Mouse (Mus musculus) intestine, embryonic 16.5 days (tissue): ENCODE results near the gene Vps33b. TPM values are rescaled to one million over a fixed set of nuclear protein-coding genes. Genes with fewer than 3 reads are reported as not detected.
"Not testable (repeated sequence)": the region's sequence is repeated elsewhere in the genome, so short reads cannot be mapped to it uniquely, and the experiment has no call there.

Source experiments
- ATAC-seq: fragments of 200-750 bp; cut with Nextera tagmentation; 2 replicates; pipeline ENCODE4 v1.8.0; 2017; ENCODE audit warnings: moderate TSS enrichment, moderate library complexity
- H3K27ac ChIP-seq: fragments of 300-500 bp; sonication (generic); 2 replicates; pipeline ENCODE4 v1.5.1; 2014; ENCODE audit warnings: mild to moderate bottlenecking, low read length
- H3K27me3 ChIP-seq: fragments of 300-500 bp; sonication (generic); replicated peaks from 2 replicates; pipeline ENCODE4 v1.6.1; 2014; ENCODE audit warnings: low read length, control low read depth, mixed read lengths; ENCODE audit not compliant: control insufficient read depth, insufficient read depth
- H3K36me3 ChIP-seq: fragments of 300-500 bp; sonication (generic); 2 replicates; pipeline ENCODE4 v1.6.1; 2014; ENCODE audit warnings: low read length, control low read depth; ENCODE audit not compliant: control insufficient read depth, insufficient read depth
- H3K4me1 ChIP-seq: fragments of 300-500 bp; sonication (generic); 2 replicates; pipeline ENCODE4 v1.6.1; 2014; ENCODE audit warnings: low read length, control low read depth, mixed read lengths; ENCODE audit not compliant: control insufficient read depth, insufficient read depth
- H3K4me2 ChIP-seq: fragments of 300-500 bp; sonication (generic); 2 replicates; pipeline ENCODE4 v1.6.1; 2014; ENCODE audit warnings: low read depth, low read length, control low read depth
- H3K4me3 ChIP-seq: fragments of 300-500 bp; sonication (generic); 2 replicates; pipeline ENCODE4 v1.5.1; 2014; ENCODE audit warnings: mild to moderate bottlenecking, low read length
- H3K9ac ChIP-seq: fragments of 300-500 bp; sonication (generic); 2 replicates; pipeline ENCODE4 v1.6.1; 2014; ENCODE audit warnings: low read depth, low read length
- H3K9me3 ChIP-seq: fragments of 300-500 bp; sonication (generic); 2 replicates; pipeline ENCODE4 v1.6.1; 2016; ENCODE audit warnings: low read length, control low read depth; ENCODE audit not compliant: control insufficient read depth
- WGBS: fragments of 180-500 bp; shearing (Covaris S2); extraction: QIAGEN DNeasy Blood & Tissue Kit; methylation state at CpG from one replicate; pipeline ENCODE4 v1.1.7; 2014; 5-methylcytosine and 5-hydroxymethylcytosine counted together
- polyA plus RNA-seq: library from polyadenylated mRNA; unstranded; fragments of >200 nt; fragmentation: Nextera tagmentation; extraction: Ambion mirVana; gene quantifications from 2 replicates; pipeline ENCODE4 v1.2.1, GENCODE M21; 2015

Gene Vps33b
- polyA plus RNA-seq, 1 experiment from 2014 or later = 15.9 TPM

DNA sequence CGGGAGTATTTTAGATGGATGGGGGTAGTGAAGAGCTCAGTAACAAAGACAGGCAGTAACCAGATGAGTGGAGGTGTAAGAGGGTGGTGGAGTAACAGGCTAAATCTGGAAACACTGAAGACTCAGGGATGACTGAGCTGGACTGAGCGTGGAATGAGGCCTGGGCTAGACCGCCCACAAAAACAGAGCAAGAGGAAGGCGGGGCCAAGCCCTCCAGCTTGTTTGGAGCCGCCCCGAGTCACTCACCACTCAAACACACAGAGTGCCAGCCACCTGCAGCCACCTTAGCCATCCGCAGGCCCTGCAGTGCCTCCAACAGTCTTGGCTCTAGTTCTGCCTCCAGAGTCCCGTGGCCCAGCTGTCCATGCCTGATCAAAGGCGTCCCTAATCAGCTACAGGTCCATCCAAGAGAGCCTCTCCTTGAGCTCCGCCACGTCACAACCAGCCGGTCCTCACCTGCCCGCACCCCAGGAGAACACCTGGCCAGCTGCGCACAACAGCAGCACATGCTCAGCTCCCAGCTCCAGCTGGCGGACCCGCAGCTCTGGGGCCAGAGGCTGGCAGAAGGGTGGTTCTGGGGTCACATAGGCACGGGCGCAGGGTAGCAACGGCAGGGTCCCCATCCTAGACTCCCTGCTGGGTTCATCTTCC lies 50.5 kb downstream of the Vps33b start:
- H3K36me3 ChIP-seq = peaks cover 11% of the 10 kb centered on the region; the same call in 1 of the 2 replicates

DNA sequence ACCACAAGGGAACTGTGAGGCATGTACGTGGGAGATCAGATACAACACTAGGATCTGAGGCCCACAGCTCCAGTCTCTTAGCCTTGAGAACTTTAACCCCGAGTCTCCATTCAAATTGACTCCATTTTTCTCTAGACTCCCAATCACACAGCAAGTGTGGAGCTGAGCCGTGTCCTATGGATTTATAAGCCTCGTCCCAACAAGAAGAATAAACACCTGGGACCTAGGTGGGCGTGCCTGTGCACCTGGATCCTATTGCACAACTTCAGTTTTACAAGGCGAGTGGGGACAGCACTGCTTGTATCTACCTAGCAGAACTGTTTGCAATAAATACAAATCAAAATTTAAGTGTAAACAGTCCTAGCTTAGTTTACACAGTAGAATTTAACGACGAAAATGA lies 53.9 kb downstream of the Vps33b start:
- 0 out of 2 replicates have a peak, but pooled peaks have one; percentile 17 for ATAC-seq
- H3K4me1 ChIP-seq = peaks cover 13% of the 10 kb centered on the region
- H3K27me3 ChIP-seq = no peaks in the 10 kb centered on the region
- 11% methylated on average over 8 of the region's 8 CpGs for WGBS
- peak overlapping the region; percentile 70 for H3K4me3 ChIP-seq
- peak overlapping the region; percentile 78 for H3K4me2 ChIP-seq
- peak overlapping the region; percentile 76 for H3K9ac ChIP-seq
- 0 out of 2 replicates have a peak, but pooled peaks cover 8% of the 10 kb centered on the region for H3K36me3 ChIP-seq
- H3K9me3 ChIP-seq = no peaks in the 10 kb centered on the region
- peak overlapping the region; percentile 92 for H3K27ac ChIP-seq

More for the DNA sequence above, 50.5 kb downstream of the Vps33b start:
- ATAC-seq = no peak
- 84% methylated on average over 19 of the region's 19 CpGs for WGBS
- no peak overlapping the region for H3K27ac ChIP-seq
- no peak overlapping the region for H3K9ac ChIP-seq
- H3K27me3 ChIP-seq = no peaks in the 10 kb centered on the region
- peaks cover 10% of the 10 kb centered on the region for H3K4me1 ChIP-seq
- no peaks in the 10 kb centered on the region for H3K9me3 ChIP-seq
- no peak overlapping the region for H3K4me2 ChIP-seq
- H3K4me3 ChIP-seq = no peak overlapping the region

DNA sequence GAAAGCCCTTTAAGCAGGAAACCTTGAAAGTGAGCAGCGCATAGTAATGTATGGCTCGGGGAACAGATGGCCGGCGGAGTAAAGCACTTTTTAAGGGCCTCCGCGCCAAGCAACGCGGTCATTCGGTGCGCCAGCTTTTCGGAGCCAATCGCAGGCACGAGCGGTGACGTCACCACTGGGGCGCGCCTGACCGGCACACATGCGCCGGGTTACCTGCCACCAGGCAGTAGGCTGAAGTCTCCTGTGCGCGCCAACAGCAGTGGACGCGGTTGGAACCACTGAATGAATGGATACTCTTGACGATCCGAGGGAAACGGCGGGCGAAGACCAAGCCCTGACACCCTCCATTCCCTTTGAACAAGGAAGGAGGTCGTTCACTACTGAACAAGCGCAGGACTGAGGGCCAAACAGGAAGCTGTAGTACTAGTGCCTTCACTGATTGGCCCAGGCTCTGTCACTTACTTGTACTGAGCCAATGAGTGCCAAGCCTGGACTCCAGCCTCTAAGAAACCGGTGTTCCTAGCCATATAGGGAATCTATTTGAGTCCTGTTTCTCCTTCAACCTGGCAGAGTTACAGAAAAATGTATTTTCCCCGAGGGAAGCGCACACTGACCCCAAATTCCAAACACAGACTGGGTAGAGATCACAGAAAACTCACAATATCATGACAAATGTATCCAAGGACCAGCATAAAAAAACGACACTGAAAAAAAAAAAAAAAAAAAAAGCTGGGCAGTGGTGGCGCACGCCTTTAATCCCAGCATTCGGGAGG lies 54.8 kb downstream of the Vps33b start, which contains the start of gene Rccd1:
Gene Rccd1, minus strand, starts transcription at position 412 of the 773 bp plus-strand sequence.
- peak; percentile 99 for ATAC-seq
- H3K9ac ChIP-seq = peak within 1 kb of the TSS; percentile 76
- peaks cover 13% of the 10 kb centered on the region for H3K4me1 ChIP-seq
- H3K27me3 ChIP-seq = no peaks in the 10 kb centered on the region
- peak within 1 kb of the TSS; percentile 78 for H3K4me2 ChIP-seq
- no peaks in the 10 kb centered on the region for H3K9me3 ChIP-seq
- H3K36me3 ChIP-seq = peaks cover 7% of the 10 kb centered on the region
- peak within 1 kb of the TSS; percentile 70 for H3K4me3 ChIP-seq
- peak within 1 kb of the TSS; percentile 92 for H3K27ac ChIP-seq
- 1% methylated on average over 38 of the region's 38 CpGs for WGBS

DNA sequence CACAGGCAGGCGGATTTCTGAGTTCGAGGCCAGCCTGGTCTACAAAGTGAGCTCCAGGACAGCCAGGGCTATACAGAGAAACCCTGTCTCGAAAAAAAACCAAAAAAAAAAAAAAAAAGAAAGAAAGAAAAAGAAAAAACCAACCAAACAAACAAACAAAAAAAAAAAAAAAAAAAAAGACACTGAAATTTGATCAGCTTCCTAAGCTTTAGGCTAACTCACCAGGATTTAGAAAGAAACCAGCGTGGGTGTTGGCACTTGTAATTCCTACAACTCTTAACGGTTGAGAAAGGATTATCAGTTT lies 55.3 kb downstream of the Vps33b start:
- 39% methylated on average over 5 of the region's 5 CpGs for WGBS
- peak overlapping the region; percentile 76; the same call in 1 of the 2 replicates for H3K9ac ChIP-seq
- not testable (repeated sequence) for H3K4me2 ChIP-seq, H3K36me3 ChIP-seq, H3K9me3 ChIP-seq, ATAC-seq, H3K27me3 ChIP-seq, H3K4me3 ChIP-seq
- H3K4me1 ChIP-seq = peaks cover 13% of the 10 kb centered on the region
- H3K27ac ChIP-seq = peak overlapping the region; percentile 92; the same call in 1 of the 2 replicates

DNA sequence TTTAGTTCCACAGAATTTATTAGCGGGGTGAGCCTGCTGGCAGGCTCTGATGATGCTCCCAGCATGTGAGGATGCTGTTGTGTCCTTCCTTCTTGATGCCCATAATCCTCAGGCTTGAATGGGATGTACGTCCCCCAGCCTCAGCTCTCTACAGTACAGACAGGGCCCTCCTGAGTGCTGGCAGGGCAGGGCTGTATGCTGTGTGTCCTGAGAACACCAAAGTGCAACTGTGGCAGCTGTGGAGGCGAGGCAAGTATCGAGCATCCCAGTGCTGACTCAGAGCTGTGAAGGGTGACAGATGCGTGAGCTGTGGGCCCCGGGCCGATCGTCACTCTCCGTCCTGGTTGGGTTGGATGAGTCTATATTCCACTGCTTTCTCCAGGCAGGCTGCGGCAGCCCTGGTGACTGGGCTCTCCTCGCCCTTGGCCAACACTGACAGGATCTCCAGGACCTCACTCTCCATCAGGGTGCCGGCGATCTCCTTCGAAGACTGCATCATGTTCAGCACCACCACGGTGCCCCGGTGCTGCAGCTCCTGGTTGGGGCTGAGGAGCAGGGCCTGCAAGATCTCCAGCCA lies 55.9 kb downstream of the Vps33b start:
- Histone ChIP-seq H3K27ac (peak overlapping the region; percentile 9; the same call in 1 of the 2 replicates), H3K4me3 (no peak overlapping the region), H3K4me2 (no peak overlapping the region), H3K36me3 (peaks cover 7% of the 10 kb centered on the region), H3K27me3 (no peaks in the 10 kb centered on the region), H3K4me1 (peaks cover 13% of the 10 kb centered on the region), H3K9ac (no peak overlapping the region; the same call in 1 of the 2 replicates), H3K9me3 (no peaks in the 10 kb centered on the region)
- WGBS = 92% methylated on average over 16 of the region's 16 CpGs
- ATAC-seq = no peak

DNA sequence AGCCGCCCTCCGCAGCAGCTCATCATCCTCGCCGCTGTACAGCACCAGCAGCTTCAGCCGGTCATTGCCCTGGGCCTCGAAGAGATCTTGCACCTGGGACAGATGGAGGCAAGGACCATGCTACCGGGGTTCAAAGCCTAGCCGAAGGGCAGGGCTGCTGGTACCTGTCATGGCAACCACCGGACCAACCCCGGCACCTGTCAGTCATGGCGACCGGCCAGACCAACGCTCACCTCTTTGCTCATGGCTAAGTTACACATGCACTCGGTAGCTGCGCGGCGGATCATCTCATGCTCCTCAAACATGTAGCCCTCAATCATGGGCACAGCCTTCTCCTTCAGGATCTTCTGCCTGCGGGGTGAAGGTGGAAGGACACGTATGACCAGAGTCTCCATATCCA lies 56.6 kb downstream of the Vps33b start:
- no peak for ATAC-seq
- no peaks in the 10 kb centered on the region for H3K27me3 ChIP-seq
- WGBS = 95% methylated on average over 19 of the region's 19 CpGs
- no peaks in the 10 kb centered on the region for H3K9me3 ChIP-seq
- no peak overlapping the region for H3K27ac ChIP-seq
- peaks cover 7% of the 10 kb centered on the region for H3K36me3 ChIP-seq
- peaks cover 13% of the 10 kb centered on the region for H3K4me1 ChIP-seq
- no peak overlapping the region for H3K4me2 ChIP-seq
- no peak overlapping the region for H3K9ac ChIP-seq
- H3K4me3 ChIP-seq = no peak overlapping the region

DNA sequence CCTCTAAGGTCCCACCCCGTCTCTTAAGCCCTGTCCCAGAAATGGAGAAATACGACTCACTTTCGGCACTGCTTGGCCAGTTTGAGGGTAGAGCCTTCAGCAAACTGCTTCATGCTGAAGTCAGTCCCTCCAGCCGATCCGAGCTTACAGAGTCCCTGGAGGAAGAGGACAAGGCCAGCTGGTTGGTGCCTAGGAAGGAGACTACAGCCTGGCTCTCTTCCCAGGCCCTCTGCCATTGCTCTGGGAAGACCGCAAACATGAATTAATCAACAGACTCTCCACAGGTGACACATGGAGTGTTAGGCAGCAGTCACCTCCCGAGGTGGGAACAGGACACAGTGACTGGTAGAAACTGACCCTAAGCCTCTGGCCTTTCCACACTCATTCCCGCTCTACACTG lies 60.8 kb downstream of the Vps33b start:
- Histone ChIP-seq H3K4me1 (no peaks in the 10 kb centered on the region), H3K4me2 (no peak overlapping the region), H3K9ac (no peak overlapping the region), H3K9me3 (0 out of 2 replicates have a peak, but pooled peaks cover 5% of the 10 kb centered on the region), H3K4me3 (no peak overlapping the region), H3K36me3 (peaks cover 37% of the 10 kb centered on the region), H3K27me3 (no peaks in the 10 kb centered on the region), H3K27ac (no peak overlapping the region)
- 89% methylated on average over 8 of the region's 8 CpGs for WGBS
- ATAC-seq = no peak

DNA sequence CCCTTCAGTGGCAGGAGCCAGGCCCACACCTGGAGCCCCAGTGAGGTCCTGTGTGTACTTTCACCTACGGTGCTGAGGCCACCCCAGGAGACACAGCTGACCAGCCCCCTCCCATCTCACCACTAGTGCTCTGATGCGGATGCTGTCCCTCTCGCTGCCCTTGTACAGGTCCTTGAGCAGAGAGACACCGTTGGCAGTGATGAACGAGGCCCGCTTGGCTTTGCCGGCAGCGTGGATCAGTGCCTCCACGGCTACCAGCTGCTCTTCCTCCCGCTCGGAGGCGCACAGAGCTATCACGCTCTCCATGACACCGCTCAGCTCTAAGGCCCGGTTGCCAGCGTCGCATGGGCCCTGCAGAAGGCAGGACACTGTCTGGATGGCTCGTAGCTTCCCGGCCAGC lies 62.0 kb downstream of the Vps33b start:
- 0 out of 2 replicates have a peak, but pooled peaks cover 5% of the 10 kb centered on the region for H3K9me3 ChIP-seq
- no peaks in the 10 kb centered on the region for H3K27me3 ChIP-seq
- no peak overlapping the region for H3K9ac ChIP-seq
- 92% methylated on average over 19 of the region's 19 CpGs for WGBS
- peaks cover 37% of the 10 kb centered on the region for H3K36me3 ChIP-seq
- no peak overlapping the region for H3K4me3 ChIP-seq
- no peak for ATAC-seq
- H3K27ac ChIP-seq = no peak overlapping the region
- H3K4me2 ChIP-seq = no peak overlapping the region
- no peaks in the 10 kb centered on the region for H3K4me1 ChIP-seq

DNA sequence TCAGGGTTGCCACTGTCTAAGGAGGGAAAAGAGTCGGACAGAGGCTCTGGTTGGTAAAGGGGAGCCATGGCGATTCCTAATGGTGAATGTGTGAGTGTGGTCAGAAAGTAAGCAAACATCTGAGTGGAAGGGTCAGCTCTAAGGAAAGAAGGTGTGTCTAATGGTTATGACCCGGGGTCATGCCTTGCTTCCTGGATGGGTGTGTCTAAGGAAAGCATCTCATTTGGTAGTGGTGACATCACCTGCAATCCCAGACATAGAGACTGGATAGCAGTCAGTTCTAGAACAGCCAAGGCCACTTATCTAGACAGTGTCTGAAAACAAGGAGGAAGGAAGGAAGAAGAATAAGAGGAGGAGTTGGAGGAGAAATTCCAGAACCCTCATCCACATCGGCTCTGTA lies 65.4 kb downstream of the Vps33b start:
- no peak overlapping the region for H3K4me3 ChIP-seq
- 0 out of 2 replicates have a peak, but pooled peaks cover 5% of the 10 kb centered on the region for H3K9me3 ChIP-seq
- peaks cover 35% of the 10 kb centered on the region for H3K36me3 ChIP-seq
- no peaks in the 10 kb centered on the region for H3K27me3 ChIP-seq
- H3K4me1 ChIP-seq = peaks cover 12% of the 10 kb centered on the region
- no peak overlapping the region for H3K27ac ChIP-seq
- no peak overlapping the region for H3K4me2 ChIP-seq
- ATAC-seq = no peak
- 82% methylated on average over 4 of the region's 4 CpGs for WGBS
- H3K9ac ChIP-seq = no peak overlapping the region
